Mouse (Mus musculus): ENCODE measurements around the gene Tsc22d2.

DNA sequence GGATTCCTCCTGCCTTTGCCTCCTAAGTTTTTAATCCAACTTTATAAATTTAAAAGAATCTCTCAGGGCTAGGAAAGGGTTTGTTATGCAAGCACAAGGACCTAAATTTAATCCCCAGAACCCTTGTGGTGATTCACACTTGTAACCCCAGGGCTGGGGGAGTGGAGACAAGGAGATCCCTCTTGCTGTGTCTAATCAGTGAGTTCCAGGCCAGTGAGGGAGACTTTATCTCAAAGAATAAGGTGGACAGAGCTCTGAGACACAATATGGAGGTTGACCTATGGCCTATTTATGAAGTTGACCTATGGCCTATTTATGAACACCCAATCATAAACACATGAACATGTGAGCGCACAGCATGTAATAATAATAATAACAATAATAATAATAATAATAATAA lies 31.8 kb upstream of the Tsc22d2 start:
- TF ChIP-seq CTCF (IDR thresholded peaks at IDR 0.05), result no peak
- TF ChIP-seq POLR2A (IDR thresholded peaks at IDR 0.05; ENCODE audit: insufficient read depth, low read depth, low read length), result no peak
- no peak for TF ChIP-seq EP300 (IDR thresholded peaks at IDR 0.05; ENCODE audit: insufficient read depth, low read depth, low read length)
